Mouse (Mus musculus) urinary bladder, adult 18-20 months (tissue): Measurements from ENCODE around the gene Vezf1.

Source experiments
- DNase-seq, 2 experiments: peaks; one replicate each; pipeline ENCODE4 v3.0.0; 2022; ENCODE audit warnings: low spot score in 2 of 2, mixed read lengths in 2 of 2

Vezf1 gene

DNA sequence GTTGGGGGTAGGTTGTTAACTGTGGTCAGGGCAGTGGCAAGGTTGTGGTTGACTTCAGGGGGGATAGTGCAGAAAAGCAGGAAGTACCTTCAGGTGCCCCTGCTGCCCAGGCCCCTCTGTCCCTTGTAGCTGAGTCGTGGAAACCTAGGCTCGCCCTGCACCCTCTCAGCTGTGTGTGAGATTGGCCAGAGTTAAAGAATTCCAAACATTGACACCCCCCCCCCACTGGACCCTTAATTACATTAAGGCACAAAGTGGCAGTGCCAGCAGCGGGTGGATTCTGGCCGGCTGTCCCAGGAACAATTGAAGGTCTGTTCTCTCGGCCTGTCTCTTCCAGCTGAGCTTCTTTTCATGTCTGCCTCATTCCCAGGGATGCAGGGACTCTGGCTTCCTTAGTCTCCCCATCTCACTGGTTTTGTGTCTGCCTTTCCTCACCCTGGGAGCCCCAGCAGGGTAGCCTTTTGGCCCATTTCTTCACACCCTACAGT is 58.3 kb downstream of the Vezf1 start:
- DNase-seq, result no peak

- DNase-seq, result no peak
Measured at GRCm38 (mm10) chr11:88128461-88128860, 60.4 kb downstream of the Vezf1 start.

DNA sequence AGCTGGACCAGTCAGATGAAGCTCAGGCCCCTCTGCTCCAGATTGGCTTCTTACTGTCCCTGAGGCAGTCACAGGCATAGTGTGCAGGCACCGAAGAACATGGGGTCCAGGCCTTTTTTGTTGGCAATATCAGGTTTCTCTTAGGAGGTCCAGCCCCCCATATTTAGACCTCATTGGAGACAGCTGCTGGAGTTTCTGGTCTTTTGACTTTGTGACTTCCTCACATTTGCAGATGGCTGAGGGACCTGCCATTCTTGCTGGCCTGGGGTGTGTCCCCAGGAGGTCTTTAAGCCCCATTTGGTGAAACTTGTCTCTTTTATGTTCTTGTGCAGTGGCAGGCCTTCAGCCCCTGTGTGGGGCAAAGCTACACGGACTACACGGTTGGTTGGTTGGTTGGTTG is 61.2 kb downstream of the Vezf1 start:
- DNase-seq, result no peak

DNA sequence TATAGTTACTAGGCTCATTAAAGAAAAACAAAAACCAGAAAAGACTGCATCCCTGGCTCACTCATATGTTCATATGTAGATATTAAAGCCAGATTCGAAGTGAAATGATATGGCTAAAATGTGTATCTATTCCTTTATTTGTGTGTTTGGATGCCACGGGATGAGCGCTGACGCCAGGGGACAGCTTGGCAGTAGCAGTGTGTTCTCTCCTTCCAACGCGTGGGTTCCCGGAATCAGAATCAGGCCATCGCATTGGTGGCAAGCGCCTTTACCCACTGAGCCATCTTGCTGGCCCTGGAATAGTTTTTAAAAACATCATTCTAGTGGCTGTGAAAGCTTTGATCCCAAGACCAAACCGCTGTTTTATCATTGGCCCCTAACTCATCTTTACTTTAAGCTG is 61.9 kb downstream of the Vezf1 start:
- DNase-seq, result no peak

DNA sequence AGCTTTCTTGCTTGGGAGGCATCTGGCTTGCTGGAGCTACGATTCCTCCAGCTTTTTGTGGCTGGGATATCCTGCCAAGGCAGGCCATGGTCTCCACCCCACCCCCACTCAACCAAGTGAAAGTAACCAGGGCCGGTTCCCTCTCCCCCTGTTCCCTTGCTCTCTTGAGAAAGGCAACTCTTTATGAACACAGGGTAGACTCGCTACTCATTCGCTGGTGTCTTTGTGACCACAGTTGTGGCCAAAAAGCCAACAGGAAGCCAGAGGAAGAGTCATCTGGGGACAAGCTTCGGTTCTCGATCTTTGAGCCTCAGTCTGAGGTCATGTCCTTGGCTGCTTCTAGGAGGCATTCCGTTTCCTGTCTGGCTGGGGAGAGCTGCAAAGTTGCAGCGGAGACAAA is 63.8 kb downstream of the Vezf1 start:
- DNase-seq, result peak in 1 of 2 experiments; percentile 39
